Mouse (Mus musculus) midbrain, embryonic 11.5 days (tissue): ENCODE data around the gene Stk4. TPM values are rescaled to one million over a fixed set of nuclear protein-coding genes. Genes with fewer than 3 reads are reported as not detected.
A peak's percentile ranks its signal among the peaks of the same experiment; 100 is the strongest.

Experiments used
- ATAC-seq: fragments of 200-750 bp; cut with Nextera tagmentation; 2 replicates; pipeline ENCODE4 v1.8.0; 2017; ENCODE audit warnings: moderate TSS enrichment, moderate library complexity; ENCODE audit not compliant: low FRiP score
- DNase-seq: peaks from one replicate; pipeline ENCODE4 v3.0.0; 2015; ENCODE audit warnings: low spot score; ENCODE audit errors: missing footprints
- H3K27ac ChIP-seq: fragments of 300-500 bp; sonication (generic); 2 replicates; pipeline ENCODE4 v1.5.1; 2014; ENCODE audit warnings: low read depth, low read length
- H3K27me3 ChIP-seq: fragments of 300-500 bp; sonication (generic); 2 replicates; pipeline ENCODE4 v1.6.1; 2014; ENCODE audit warnings: mild to moderate bottlenecking, low read length, moderate library complexity, mixed read lengths; ENCODE audit not compliant: control insufficient read depth, insufficient read depth
- H3K36me3 ChIP-seq: fragments of 300-500 bp; sonication (generic); 2 replicates; pipeline ENCODE4 v1.6.1; 2014; ENCODE audit warnings: mild to moderate bottlenecking, low read length, moderate library complexity, mixed read lengths; ENCODE audit not compliant: control insufficient read depth, insufficient read depth
- H3K4me1 ChIP-seq: fragments of 300-500 bp; sonication (generic); 2 replicates; pipeline ENCODE4 v1.6.1; 2014; ENCODE audit warnings: low read length; ENCODE audit not compliant: control insufficient read depth, insufficient read depth
- H3K4me2 ChIP-seq: fragments of 300-500 bp; sonication (generic); 2 replicates; pipeline ENCODE4 v1.6.1; 2014; ENCODE audit warnings: mild to moderate bottlenecking, moderate library complexity
- H3K4me3 ChIP-seq: fragments of 300-500 bp; sonication (generic); 2 replicates; pipeline ENCODE4 v1.5.1; 2014; ENCODE audit warnings: low read depth, low read length
- H3K9ac ChIP-seq: fragments of 300-500 bp; sonication (generic); 2 replicates; pipeline ENCODE4 v1.6.1; 2014; ENCODE audit warnings: low read length
- H3K9me3 ChIP-seq: fragments of 300-500 bp; sonication (generic); 2 replicates; pipeline ENCODE4 v1.6.1; 2016; ENCODE audit warnings: low read length; ENCODE audit not compliant: control insufficient read depth
- WGBS: fragments of 180-500 bp; shearing (Covaris S2); extraction: QIAGEN DNeasy Blood & Tissue Kit; methylation state at CpG from one replicate; pipeline ENCODE4 v1.1.7; 2014; 5-methylcytosine and 5-hydroxymethylcytosine counted together
- polyA plus RNA-seq: library from polyadenylated mRNA; unstranded; fragments of >200 nt; fragmentation: Nextera tagmentation; extraction: Ambion mirVana; gene quantifications from 2 replicates; pipeline ENCODE4 v1.2.1, GENCODE M21; 2014

Gene Stk4
- polyA plus RNA-seq, 1 experiment from 2014 or later: 33.2 TPM

- H3K27ac ChIP-seq: no peak overlapping the region
- no peaks in the 10 kb centered on the region for H3K27me3 ChIP-seq
- DNase-seq: no peak
- no peak for ATAC-seq
- no peak overlapping the region for H3K9ac ChIP-seq
- H3K4me3 ChIP-seq: no peak overlapping the region
- H3K36me3 ChIP-seq: no peaks in the 10 kb centered on the region
- 92% methylated on average over 8 of the region's 8 CpGs for WGBS
- H3K4me1 ChIP-seq: peaks cover 9% of the 10 kb centered on the region
- no peaks in the 10 kb centered on the region for H3K9me3 ChIP-seq
- no peak overlapping the region for H3K4me2 ChIP-seq
These were observed 41.4 kb downstream of the Stk4 start for GRCm38 (mm10) chr2:164111546-164111945.

GRCm38 (mm10) chr2:164114051-164114450 is 43.9 kb downstream of the Stk4 start:
- H3K4me1 ChIP-seq: no peaks in the 10 kb centered on the region
- WGBS: 91% methylated on average over 6 of the region's 6 CpGs
- no peak for DNase-seq
- no peak for ATAC-seq
- H3K27ac ChIP-seq: no peak overlapping the region
- H3K9ac ChIP-seq: no peak overlapping the region
- H3K27me3 ChIP-seq: no peaks in the 10 kb centered on the region
- no peak overlapping the region for H3K4me3 ChIP-seq
- H3K36me3 ChIP-seq: 0 out of 2 replicates have a peak, but pooled peaks cover 3% of the 10 kb centered on the region
- H3K9me3 ChIP-seq: no peaks in the 10 kb centered on the region
- H3K4me2 ChIP-seq: no peak overlapping the region

GRCm38 (mm10) chr2:164115531-164115930 is 45.4 kb downstream of the Stk4 start:
- 90% methylated on average over 10 of the region's 10 CpGs for WGBS
- Histone ChIP-seq H3K9me3 (no peaks in the 10 kb centered on the region), H3K36me3 (0 out of 2 replicates have a peak, but pooled peaks cover 3% of the 10 kb centered on the region), H3K27ac (no peak overlapping the region), H3K9ac (no peak overlapping the region), H3K4me2 (no peak overlapping the region), H3K4me3 (no peak overlapping the region), H3K4me1 (no peaks in the 10 kb centered on the region), H3K27me3 (no peaks in the 10 kb centered on the region)
- DNase-seq (no peak), ATAC-seq (no peak)

- no peaks in the 10 kb centered on the region for H3K27me3 ChIP-seq
- no peaks in the 10 kb centered on the region for H3K9me3 ChIP-seq
- 96% methylated on average over 6 of the region's 6 CpGs for WGBS
- no peak overlapping the region for H3K27ac ChIP-seq
- no peak overlapping the region for H3K4me2 ChIP-seq
- no peak overlapping the region for H3K9ac ChIP-seq
- ATAC-seq (no peak), DNase-seq (no peak)
- H3K4me1 ChIP-seq: no peaks in the 10 kb centered on the region
- H3K36me3 ChIP-seq: 0 out of 2 replicates have a peak, but pooled peaks cover 3% of the 10 kb centered on the region
- no peak overlapping the region for H3K4me3 ChIP-seq
These were observed 49.4 kb downstream of the Stk4 start for GRCm38 (mm10) chr2:164119503-164119902.

GRCm38 (mm10) chr2:164123169-164123766 is 53.1 kb downstream of the Stk4 start:
- WGBS: 80% methylated on average over 5 of the region's 5 CpGs
- 0 out of 2 replicates have a peak, but pooled peaks cover 3% of the 10 kb centered on the region for H3K36me3 ChIP-seq
- ATAC-seq: no peak

GRCm38 (mm10) chr2:164126533-164126955 is 56.4 kb downstream of the Stk4 start:
- Histone ChIP-seq H3K27me3 (no peaks in the 10 kb centered on the region), H3K36me3 (no peaks in the 10 kb centered on the region), H3K4me3 (no peak overlapping the region), H3K9ac (no peak overlapping the region), H3K4me1 (no peaks in the 10 kb centered on the region), H3K27ac (no peak overlapping the region), H3K9me3 (no peaks in the 10 kb centered on the region), H3K4me2 (no peak overlapping the region)
- WGBS: 89% methylated on average over 13 of the region's 13 CpGs
- DNase-seq (peak; percentile 76), ATAC-seq (no peak)

More at GRCm38 (mm10) chr2:164123169-164123766, 53.1 kb downstream of the Stk4 start:
- H3K4me2 ChIP-seq: no peak overlapping the region
- H3K4me3 ChIP-seq: no peak overlapping the region
- no peaks in the 10 kb centered on the region for H3K27me3 ChIP-seq
- no peaks in the 10 kb centered on the region for H3K4me1 ChIP-seq
- H3K27ac ChIP-seq: no peak overlapping the region
- no peak for DNase-seq
- H3K9me3 ChIP-seq: no peaks in the 10 kb centered on the region
- no peak overlapping the region for H3K9ac ChIP-seq

- ATAC-seq (no peak), DNase-seq (peak; percentile 73)
- Histone ChIP-seq H3K9ac (no peak overlapping the region), H3K27ac (no peak overlapping the region), H3K4me3 (no peak overlapping the region), H3K4me2 (no peak overlapping the region), H3K9me3 (no peaks in the 10 kb centered on the region), H3K27me3 (no peaks in the 10 kb centered on the region), H3K36me3 (no peaks in the 10 kb centered on the region), H3K4me1 (no peaks in the 10 kb centered on the region)
- WGBS: 98% methylated on average over 2 of the region's 2 CpGs
These were observed 57.2 kb downstream of the Stk4 start for GRCm38 (mm10) chr2:164127297-164127696.

GRCm38 (mm10) chr2:164128576-164129411 is 58.7 kb downstream of the Stk4 start:
- Histone ChIP-seq H3K4me3 (no peak overlapping the region), H3K4me1 (no peaks in the 10 kb centered on the region), H3K9me3 (no peaks in the 10 kb centered on the region), H3K4me2 (no peak overlapping the region), H3K27ac (no peak overlapping the region), H3K27me3 (no peaks in the 10 kb centered on the region), H3K36me3 (no peaks in the 10 kb centered on the region), H3K9ac (no peak overlapping the region)
- DNase-seq (peak; percentile 17), ATAC-seq (no peak)
- WGBS: 92% methylated on average over 12 of the region's 12 CpGs

GRCm38 (mm10) chr2:164131586-164131985 is 61.5 kb downstream of the Stk4 start:
- Histone ChIP-seq H3K4me3 (no peak overlapping the region), H3K9me3 (no peaks in the 10 kb centered on the region), H3K27ac (no peak overlapping the region), H3K4me1 (no peaks in the 10 kb centered on the region), H3K9ac (no peak overlapping the region), H3K4me2 (no peak overlapping the region), H3K27me3 (no peaks in the 10 kb centered on the region), H3K36me3 (no peaks in the 10 kb centered on the region)
- no peak for ATAC-seq
- DNase-seq: no peak
- WGBS: 96% methylated on average over 1 of the region's 1 CpGs
